Mouse (Mus musculus): Measurements from ENCODE around the gene Gadl1.

Gene Gadl1

GRCm38 (mm10) chr9:115937915-115938314 is 28.7 kb downstream of the Gadl1 start:
- no peak for DNase-seq

DNA sequence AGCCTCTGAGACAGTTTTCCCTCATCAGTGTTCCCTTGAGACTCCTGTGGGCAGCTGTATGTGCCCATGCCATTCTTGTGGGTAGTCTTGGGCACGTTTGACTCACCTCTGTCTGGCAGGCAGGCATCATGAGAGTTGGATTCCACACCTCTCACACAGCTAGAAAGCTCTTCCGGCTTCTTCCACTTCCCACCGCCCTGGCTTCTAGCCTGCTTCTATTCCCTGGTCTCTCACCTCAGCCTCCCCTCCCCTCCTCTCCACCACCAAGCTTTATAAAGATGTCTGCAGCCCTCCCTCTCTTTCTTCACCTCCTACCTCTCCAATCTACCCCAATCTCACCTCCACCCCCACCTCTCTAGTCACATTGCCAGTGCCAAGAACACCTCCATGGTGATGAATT is 30.2 kb downstream of the Gadl1 start:
- DNase-seq, result no peak

- DNase-seq, result no peak
Measured at GRCm38 (mm10) chr9:115941171-115941570, 31.9 kb downstream of the Gadl1 start.

GRCm38 (mm10) chr9:115942486-115942885 is 33.2 kb downstream of the Gadl1 start:
- no peak for DNase-seq

DNA sequence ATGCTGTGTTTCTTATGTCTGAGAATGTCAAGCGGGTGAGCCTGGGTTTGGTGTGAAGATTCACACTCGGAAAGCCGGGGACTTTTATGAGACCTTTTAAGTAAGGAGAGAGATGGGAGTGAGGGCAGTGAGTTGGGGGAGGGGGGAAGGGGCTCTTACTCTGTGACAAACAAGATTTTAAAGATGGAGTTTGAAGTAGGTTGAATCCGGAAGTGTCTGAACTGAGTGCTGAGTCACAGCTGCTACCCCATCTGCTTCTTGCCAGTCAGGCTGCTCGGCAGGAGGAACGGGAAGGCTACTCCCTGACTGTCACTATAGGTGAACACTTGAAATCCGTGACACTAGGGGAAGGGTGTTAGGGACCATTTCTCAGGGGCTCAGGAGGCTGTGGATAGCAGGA is 33.7 kb downstream of the Gadl1 start:
- DNase-seq, result no peak

GRCm38 (mm10) chr9:115943577-115944320 is 34.5 kb downstream of the Gadl1 start:
- DNase-seq, result no peak

DNA sequence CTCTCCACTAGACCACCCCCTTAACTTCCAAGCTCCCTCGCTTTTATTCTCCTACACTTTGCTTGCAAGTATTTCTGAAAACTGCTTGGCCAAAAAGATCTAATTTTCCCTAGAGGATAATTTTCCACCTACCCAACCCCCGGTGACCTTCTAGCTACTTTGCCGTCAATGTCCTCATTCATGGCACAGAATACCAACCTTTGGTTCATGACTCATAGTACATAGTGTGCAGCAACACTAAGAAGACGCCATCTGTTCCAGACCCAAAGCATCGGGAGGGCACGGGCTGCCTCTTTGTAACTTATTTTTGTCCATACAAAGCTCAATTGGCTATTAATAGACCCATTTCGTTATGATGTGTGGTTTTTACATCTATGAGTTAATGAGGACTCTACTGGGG is 55.8 kb downstream of the Gadl1 start:
- DNase-seq, result no peak

- DNase-seq, result no peak
Measured at GRCm38 (mm10) chr9:115966116-115966515, 56.9 kb downstream of the Gadl1 start.

DNA sequence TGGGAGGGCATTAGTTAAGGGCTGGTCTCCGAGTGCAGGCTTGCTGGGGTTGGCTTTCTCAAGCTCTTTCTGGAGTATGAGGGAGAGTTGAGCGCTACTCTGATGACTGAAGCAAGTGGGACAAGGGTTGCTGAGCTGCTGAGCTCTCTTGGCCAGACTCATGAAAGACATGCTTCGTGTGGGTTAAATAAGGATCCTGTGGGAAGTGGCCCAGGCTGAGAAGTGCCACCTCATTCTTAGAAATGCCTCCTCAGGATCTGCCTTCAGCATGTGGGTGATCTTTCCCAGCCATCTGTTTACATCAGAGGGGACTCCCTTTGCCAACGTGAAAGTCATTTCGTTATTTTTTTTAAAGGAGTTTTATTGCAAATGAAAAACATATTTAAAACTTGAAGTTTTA is 57.5 kb downstream of the Gadl1 start:
- no peak for DNase-seq

DNA sequence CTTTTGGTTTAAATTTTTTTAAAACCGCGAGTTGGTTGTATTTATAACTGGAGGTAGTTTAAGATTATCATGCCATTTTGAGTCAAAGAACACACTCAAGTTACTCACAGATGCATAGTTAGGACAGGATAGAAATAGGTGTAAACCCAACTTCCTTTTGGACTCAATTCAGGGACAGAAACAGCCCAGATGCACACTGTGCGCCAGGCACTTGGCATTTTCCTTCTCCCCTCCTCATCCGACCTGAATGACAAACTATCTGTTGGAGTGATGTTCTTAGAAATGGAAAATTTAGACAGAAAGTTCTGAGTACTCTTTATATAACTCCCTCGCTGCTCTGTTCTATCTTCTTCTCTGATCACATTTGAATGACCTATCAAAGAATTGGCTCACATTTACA is 58.4 kb downstream of the Gadl1 start:
- DNase-seq, result no peak

- no peak for DNase-seq
Measured at GRCm38 (mm10) chr9:115976901-115977300, 67.6 kb downstream of the Gadl1 start.

DNA sequence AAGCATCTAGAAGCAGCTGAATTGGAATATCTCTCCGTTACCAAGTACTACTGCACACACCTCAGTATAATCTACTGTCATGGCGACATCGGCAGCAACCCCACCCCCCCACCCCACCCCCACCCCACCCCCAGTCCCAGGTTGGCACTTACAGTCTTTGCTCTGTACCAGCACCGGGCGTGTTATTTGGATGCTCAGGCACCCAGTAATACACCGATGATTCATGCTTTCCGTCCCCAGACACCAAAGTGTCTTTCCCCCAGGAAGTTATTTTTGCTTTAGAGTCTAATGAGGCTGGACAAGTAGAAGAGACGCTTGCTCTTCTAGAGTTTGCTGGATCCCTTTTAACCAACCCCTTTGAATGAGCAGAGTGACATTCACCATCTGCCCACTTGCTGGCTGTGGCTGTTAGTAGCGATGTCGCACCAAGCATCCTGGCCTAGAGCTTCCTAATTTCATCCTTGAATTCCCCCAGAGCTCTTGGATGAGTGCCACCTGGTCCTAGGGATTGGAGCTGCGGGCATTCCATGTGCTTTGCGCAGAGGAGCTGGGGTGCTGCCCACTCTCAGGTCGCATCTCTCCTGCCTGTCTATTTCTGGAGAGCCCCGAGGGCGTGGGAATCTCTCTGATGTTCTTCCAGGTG is 68.5 kb downstream of the Gadl1 start:
- DNase-seq, result no peak

DNA sequence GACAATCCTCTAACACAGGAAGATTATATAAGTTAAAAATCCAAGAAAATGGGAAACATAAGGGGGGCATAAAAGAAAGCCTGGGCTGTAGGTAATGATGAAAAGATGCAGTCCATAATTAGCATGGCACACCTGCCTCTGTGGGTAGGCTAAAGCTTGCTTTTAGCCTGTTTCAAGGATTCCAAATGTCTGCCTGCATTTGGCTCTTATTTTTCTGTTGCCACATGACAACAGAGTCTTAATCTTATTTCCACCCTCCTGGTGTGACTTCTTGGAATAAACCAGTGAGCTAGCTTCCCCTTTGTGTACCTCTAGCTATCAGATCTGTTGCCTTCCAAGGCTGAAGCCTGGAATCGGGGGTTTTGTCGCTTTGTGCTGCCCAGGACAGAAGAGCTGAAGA is 69.2 kb downstream of the Gadl1 start:
- DNase-seq, result no peak

DNA sequence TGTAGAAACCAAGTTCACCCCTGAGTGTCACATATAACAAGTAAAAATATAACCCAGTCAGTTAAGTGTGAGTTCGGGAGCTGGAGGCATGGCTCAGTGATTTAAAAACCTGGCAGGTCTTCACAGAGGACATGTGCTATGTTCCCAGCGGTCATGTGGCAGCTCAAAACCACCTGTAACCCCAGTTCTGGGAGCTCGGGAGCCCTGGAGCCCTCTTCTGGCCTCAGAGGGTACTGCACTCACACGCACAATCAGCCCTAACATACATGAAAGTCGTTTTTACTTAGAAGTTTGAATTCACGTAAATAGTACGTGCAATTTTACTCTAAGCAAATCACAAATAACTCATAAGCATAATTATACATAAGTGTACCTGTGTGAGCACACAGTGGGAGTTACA is 81.4 kb downstream of the Gadl1 start:
- DNase-seq, result no peak

- no peak for DNase-seq
Measured at GRCm38 (mm10) chr9:115994772-115995171, 85.5 kb downstream of the Gadl1 start.

GRCm38 (mm10) chr9:115995856-115996560 is 86.8 kb downstream of the Gadl1 start:
- no peak for DNase-seq

GRCm38 (mm10) chr9:115998383-115998782 is 89.1 kb downstream of the Gadl1 start:
- DNase-seq, result no peak

DNA sequence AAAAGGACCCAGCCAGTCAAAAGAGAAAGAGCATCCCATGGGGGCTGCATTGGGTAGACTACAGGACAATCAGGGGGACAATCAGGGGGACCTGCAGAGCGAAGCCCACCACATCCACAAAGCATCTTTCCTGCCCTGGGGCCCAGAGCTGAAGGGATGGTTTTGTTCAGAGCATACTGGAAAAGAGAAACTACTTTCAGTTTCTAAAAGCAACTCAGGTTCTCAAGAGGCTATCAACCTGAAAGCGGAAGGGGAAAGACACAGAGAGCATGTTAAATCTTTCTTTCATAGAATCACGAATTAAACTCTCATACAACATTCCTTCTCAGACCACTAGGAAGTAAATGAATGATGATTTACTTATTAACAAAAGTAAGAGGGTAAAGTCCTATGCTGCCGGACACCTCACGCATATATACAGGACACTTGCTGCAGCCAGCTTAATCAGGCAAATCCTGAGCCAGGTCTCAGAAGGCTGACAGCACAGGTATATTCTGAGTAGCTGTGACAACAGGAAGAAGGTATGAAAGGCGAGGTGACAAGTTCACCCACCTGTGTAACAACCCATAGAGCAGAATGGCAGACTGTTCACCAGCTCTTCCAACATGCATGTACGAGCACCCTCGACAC is 90.2 kb downstream of the Gadl1 start:
- no peak for DNase-seq

DNA sequence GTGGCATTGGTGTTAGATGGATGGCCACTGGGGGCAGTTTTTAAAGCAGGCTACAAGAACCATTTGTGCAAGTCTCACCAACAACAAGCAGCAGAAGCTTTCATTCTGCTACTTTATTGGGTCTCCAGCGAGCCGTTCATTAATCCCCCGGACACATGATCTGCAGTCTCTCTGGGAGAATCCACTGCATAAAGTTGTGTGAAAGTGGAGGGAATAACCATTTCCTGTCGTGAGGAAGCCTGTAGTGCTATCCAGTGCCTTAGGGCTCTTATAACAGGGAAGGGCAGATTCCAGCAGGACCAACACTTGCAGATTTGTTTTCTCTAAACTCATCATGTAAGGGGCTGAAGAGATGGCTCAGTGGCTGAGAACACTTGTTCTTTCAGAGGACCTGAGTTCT is 104.7 kb downstream of the Gadl1 start:
- DNase-seq, result no peak

GRCm38 (mm10) chr9:116016221-116016620 is 107.0 kb downstream of the Gadl1 start:
- no peak for DNase-seq

DNA sequence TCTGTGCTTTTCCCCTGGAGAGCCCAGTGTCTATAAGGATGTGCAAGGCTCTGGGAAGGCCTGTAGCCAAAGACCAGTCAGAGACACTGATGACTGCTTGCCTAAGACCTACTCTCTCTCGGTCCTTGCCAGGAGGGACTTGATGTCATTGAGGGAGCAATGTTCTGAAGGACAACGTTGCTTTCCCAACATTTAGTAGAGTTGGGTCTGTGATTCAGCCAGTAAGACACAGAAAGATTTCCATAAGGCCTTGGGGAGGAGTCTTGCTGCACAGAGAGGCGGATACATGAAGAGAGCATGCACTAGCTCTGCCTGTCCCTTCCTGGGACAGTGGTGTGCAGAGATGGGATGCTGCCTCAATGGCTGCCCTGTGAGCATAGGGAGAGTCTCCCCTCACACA is 107.8 kb downstream of the Gadl1 start:
- DNase-seq, result no peak

DNA sequence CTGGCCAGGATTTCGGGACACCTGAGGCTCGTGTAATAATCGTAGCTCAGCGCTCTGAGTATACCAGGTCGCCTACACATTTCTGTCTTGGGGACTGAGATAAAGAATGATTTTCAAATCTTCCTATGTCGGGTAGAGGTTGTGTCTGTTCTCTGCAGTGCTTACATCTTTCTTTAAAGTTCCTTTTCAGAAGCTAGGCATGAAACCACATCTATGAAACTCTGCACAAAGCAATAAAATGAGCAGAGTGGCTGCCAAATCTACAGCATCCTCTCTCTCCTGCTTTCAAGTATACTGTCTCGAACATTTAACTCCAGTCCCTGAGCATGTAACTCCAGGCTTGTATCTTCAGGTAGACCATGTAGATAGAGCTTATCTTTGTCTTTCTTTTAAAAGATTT is 109.3 kb downstream of the Gadl1 start:
- DNase-seq, result no peak

- DNase-seq, result no peak
Measured at GRCm38 (mm10) chr9:116025371-116025770, 116.1 kb downstream of the Gadl1 start.

DNA sequence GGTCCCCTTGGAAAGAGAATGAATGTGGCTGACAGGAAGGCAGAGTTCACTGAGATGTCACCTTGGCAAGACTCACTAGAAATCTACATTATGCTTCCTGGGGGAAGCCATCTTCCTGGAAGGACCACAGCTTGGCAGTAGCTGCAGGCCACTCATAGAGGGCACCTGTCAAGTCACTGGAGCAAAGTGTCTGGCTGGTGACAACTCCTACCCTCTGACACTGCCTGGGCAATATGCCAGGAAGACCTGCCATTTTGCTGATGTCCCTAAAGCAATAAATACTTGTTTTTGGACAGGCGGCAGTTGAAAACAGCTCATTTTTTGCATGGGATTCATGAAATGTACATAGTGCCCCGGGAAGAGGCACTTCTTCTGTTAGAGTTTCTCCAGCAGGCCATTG is 119.8 kb downstream of the Gadl1 start:
- no peak for DNase-seq
